Mouse (Mus musculus): Measurements from ENCODE around the gene Lipe. TPM values are rescaled to one million over a fixed set of nuclear protein-coding genes. Genes with fewer than 3 reads are reported as not detected.
"Not testable (repeated sequence)": the region's sequence is repeated elsewhere in the genome, so short reads cannot be mapped to it uniquely, and the experiment has no call there.

Lipe gene
- polyA plus RNA-seq, 1 experiment from 2014 or later, result 7.0 TPM

- H3K4me2 ChIP-seq (replicated peaks), result no peak overlapping the region
- peak; percentile 89 for ATAC-seq
- no peaks in the 10 kb centered on the region for H3K9me3 ChIP-seq
- H3K4me1 ChIP-seq (replicated peaks), result peaks cover 19% of the 10 kb centered on the region
- no peaks in the 10 kb centered on the region for H3K27me3 ChIP-seq (replicated peaks)
- H3K9ac ChIP-seq, result no peak overlapping the region
- WGBS, result 55% methylated on average over 4 of the region's 4 CpGs
- H3K4me3 ChIP-seq (replicated peaks), result no peak overlapping the region
- H3K27ac ChIP-seq, result peak overlapping the region; percentile 25
- H3K36me3 ChIP-seq, result no peaks in the 10 kb centered on the region
Observed at GRCm38 (mm10) chr7:25429886-25430784, 31.6 kb upstream of the Lipe start.

- WGBS, result 88% methylated on average over 3 of the region's 3 CpGs
- no peak for ATAC-seq
- Histone ChIP-seq H3K4me2 (replicated peaks) (no peak overlapping the region), H3K36me3 (no peaks in the 10 kb centered on the region), H3K27me3 (replicated peaks) (no peaks in the 10 kb centered on the region), H3K27ac (no peak overlapping the region), H3K4me1 (replicated peaks) (peaks cover 9% of the 10 kb centered on the region), H3K4me3 (replicated peaks) (no peak overlapping the region), H3K9me3 (no peaks in the 10 kb centered on the region), H3K9ac (no peak overlapping the region)
Observed at GRCm38 (mm10) chr7:25428321-25428720, 29.8 kb upstream of the Lipe start.

- H3K27me3 ChIP-seq (replicated peaks), result no peaks in the 10 kb centered on the region
- H3K9me3 ChIP-seq, result no peaks in the 10 kb centered on the region
- no peak overlapping the region for H3K4me3 ChIP-seq (replicated peaks)
- no peaks in the 10 kb centered on the region; the same call in 1 of the 2 replicates for H3K4me1 ChIP-seq (replicated peaks)
- H3K27ac ChIP-seq, result no peak overlapping the region
- H3K9ac ChIP-seq, result no peak overlapping the region
- no peak for ATAC-seq
- no peaks in the 10 kb centered on the region for H3K36me3 ChIP-seq
- 87% methylated on average over 5 of the region's 5 CpGs for WGBS
- H3K4me2 ChIP-seq (replicated peaks), result no peak overlapping the region
Observed at GRCm38 (mm10) chr7:25427144-25427543, 28.6 kb upstream of the Lipe start.

GRCm38 (mm10) chr7:25426380-25426779 lies 27.9 kb upstream of the Lipe start:
- H3K36me3 ChIP-seq; H3K27ac ChIP-seq; H3K4me1 ChIP-seq (replicated peaks); H3K27me3 ChIP-seq (replicated peaks); H3K9me3 ChIP-seq; H3K9ac ChIP-seq; H3K4me2 ChIP-seq (replicated peaks); H3K4me3 ChIP-seq (replicated peaks); ATAC-seq: not testable (repeated sequence)
- WGBS, result 88% methylated on average over 4 of the region's 4 CpGs

GRCm38 (mm10) chr7:25424429-25424828 lies 25.9 kb upstream of the Lipe start:
- WGBS, result 38% methylated on average over 4 of the region's 4 CpGs
- ATAC-seq, result peak; percentile 41; the same call in 1 of the 2 replicates

GRCm38 (mm10) chr7:25422286-25422841 lies 23.9 kb upstream of the Lipe start:
- Histone ChIP-seq H3K4me2 (replicated peaks) (no peak overlapping the region), H3K27ac (no peak overlapping the region), H3K36me3 (no peaks in the 10 kb centered on the region), H3K4me3 (replicated peaks) (no peak overlapping the region), H3K9me3 (no peaks in the 10 kb centered on the region), H3K27me3 (replicated peaks) (no peaks in the 10 kb centered on the region), H3K4me1 (replicated peaks) (no peaks in the 10 kb centered on the region; the same call in 1 of the 2 replicates), H3K9ac (no peak overlapping the region)
- WGBS, result 76% methylated on average over 16 of the region's 16 CpGs
- no peak for ATAC-seq

More at GRCm38 (mm10) chr7:25424429-25424828, 25.9 kb upstream of the Lipe start:
- no peaks in the 10 kb centered on the region for H3K9me3 ChIP-seq
- no peaks in the 10 kb centered on the region; the same call in 1 of the 2 replicates for H3K4me1 ChIP-seq (replicated peaks)
- H3K4me3 ChIP-seq (replicated peaks), result no peak overlapping the region
- H3K36me3 ChIP-seq, result no peaks in the 10 kb centered on the region
- H3K9ac ChIP-seq, result no peak overlapping the region
- no peak overlapping the region for H3K27ac ChIP-seq
- H3K27me3 ChIP-seq (replicated peaks), result no peaks in the 10 kb centered on the region
- H3K4me2 ChIP-seq (replicated peaks), result no peak overlapping the region

GRCm38 (mm10) chr7:25419943-25420342 lies 21.4 kb upstream of the Lipe start:
- Histone ChIP-seq H3K9me3 (no peaks in the 10 kb centered on the region), H3K36me3 (no peaks in the 10 kb centered on the region), H3K4me3 (replicated peaks) (no peak overlapping the region), H3K9ac (no peak overlapping the region), H3K27me3 (replicated peaks) (no peaks in the 10 kb centered on the region), H3K27ac (no peak overlapping the region), H3K4me1 (replicated peaks) (no peaks in the 10 kb centered on the region; the same call in 1 of the 2 replicates), H3K4me2 (replicated peaks) (no peak overlapping the region)
- 62% methylated on average over 4 of the region's 4 CpGs for WGBS
- ATAC-seq, result no peak

- Histone ChIP-seq H3K4me2 (replicated peaks) (no peak overlapping the region), H3K27me3 (replicated peaks) (no peaks in the 10 kb centered on the region), H3K4me3 (replicated peaks) (no peak overlapping the region), H3K36me3 (no peaks in the 10 kb centered on the region), H3K9me3 (no peaks in the 10 kb centered on the region), H3K27ac (no peak overlapping the region), H3K9ac (no peak overlapping the region), H3K4me1 (replicated peaks) (no peaks in the 10 kb centered on the region; the same call in 1 of the 2 replicates)
- 80% methylated on average over 8 of the region's 8 CpGs for WGBS
- no peak for ATAC-seq
Observed at GRCm38 (mm10) chr7:25419536-25419935, 21.0 kb upstream of the Lipe start.

- H3K27me3 ChIP-seq (replicated peaks), result no peaks in the 10 kb centered on the region
- no peak overlapping the region for H3K9ac ChIP-seq
- H3K36me3 ChIP-seq, result no peaks in the 10 kb centered on the region
- H3K9me3 ChIP-seq, result no peaks in the 10 kb centered on the region
- 68% methylated on average over 1 of the region's 1 CpGs for WGBS
- no peak overlapping the region for H3K4me3 ChIP-seq (replicated peaks)
- H3K27ac ChIP-seq, result no peak overlapping the region
- no peak overlapping the region for H3K4me2 ChIP-seq (replicated peaks)
- no peaks in the 10 kb centered on the region; the same call in 1 of the 2 replicates for H3K4me1 ChIP-seq (replicated peaks)
- ATAC-seq, result no peak
Observed at GRCm38 (mm10) chr7:25417597-25417996, 19.1 kb upstream of the Lipe start.

GRCm38 (mm10) chr7:25412833-25413441 lies 14.4 kb upstream of the Lipe start, which contains the start of gene Cxcl17:
Cxcl17 (minus strand) TSS chr7:25412886.
- no peak for ATAC-seq
- no peaks in the 10 kb centered on the region for H3K36me3 ChIP-seq
- H3K4me3 ChIP-seq (replicated peaks), result no peak within 1 kb of the TSS
- 51% methylated on average over 7 of the region's 7 CpGs for WGBS
- H3K27me3 ChIP-seq (replicated peaks), result no peaks in the 10 kb centered on the region
- H3K4me1 ChIP-seq (replicated peaks), result no peaks in the 10 kb centered on the region
- no peak within 1 kb of the TSS for H3K27ac ChIP-seq
- no peaks in the 10 kb centered on the region for H3K9me3 ChIP-seq
- H3K9ac ChIP-seq, result no peak within 1 kb of the TSS
- H3K4me2 ChIP-seq (replicated peaks), result no peak within 1 kb of the TSS

GRCm38 (mm10) chr7:25411861-25412260 lies 13.4 kb upstream of the Lipe start:
- Histone ChIP-seq H3K27ac (no peak overlapping the region), H3K9ac (no peak overlapping the region), H3K9me3 (no peaks in the 10 kb centered on the region), H3K4me3 (replicated peaks) (no peak overlapping the region), H3K4me2 (replicated peaks) (no peak overlapping the region), H3K36me3 (no peaks in the 10 kb centered on the region), H3K27me3 (replicated peaks) (no peaks in the 10 kb centered on the region), H3K4me1 (replicated peaks) (no peaks in the 10 kb centered on the region)
- WGBS, result 72% methylated on average over 3 of the region's 3 CpGs
- ATAC-seq, result no peak

GRCm38 (mm10) chr7:25410969-25411615 lies 12.6 kb upstream of the Lipe start:
- no peak overlapping the region for H3K4me3 ChIP-seq (replicated peaks)
- no peaks in the 10 kb centered on the region for H3K36me3 ChIP-seq
- no peak for ATAC-seq
- H3K4me2 ChIP-seq (replicated peaks), result no peak overlapping the region
- no peaks in the 10 kb centered on the region for H3K4me1 ChIP-seq (replicated peaks)
- 68% methylated on average over 1 of the region's 1 CpGs for WGBS
- H3K27ac ChIP-seq, result no peak overlapping the region
- H3K27me3 ChIP-seq (replicated peaks), result no peaks in the 10 kb centered on the region
- no peak overlapping the region for H3K9ac ChIP-seq
- H3K9me3 ChIP-seq, result no peaks in the 10 kb centered on the region
